Mouse (Mus musculus) small intestine, adult 2 months (tissue): ENCODE data around the gene Fam229a. TPM values are rescaled to one million over a fixed set of nuclear protein-coding genes. Genes with fewer than 3 reads are reported as not detected.
A peak's percentile ranks its signal among the peaks of the same experiment; 100 is the strongest.

ENCODE experiments used
- H3K27ac ChIP-seq: fragments of 200-500 bp; 2 replicates; pipeline ENCODE4 v1.5.1; 2012; ENCODE audit warnings: low read depth, low read length, control low read depth, inconsistent platforms; ENCODE audit not compliant: insufficient read depth
- H3K27me3 ChIP-seq: fragments of 200-500 bp; 2 replicates; pipeline ENCODE4 v1.6.1; 2012; ENCODE audit warnings: mild to moderate bottlenecking, moderate library complexity, low read length, inconsistent platforms; ENCODE audit not compliant: control insufficient read depth, insufficient read depth
- H3K36me3 ChIP-seq: fragments of 200-500 bp; 2 replicates; pipeline ENCODE4 v1.6.1; 2012; ENCODE audit warnings: mild to moderate bottlenecking, low read length, control low read depth, inconsistent platforms; ENCODE audit not compliant: control insufficient read depth, insufficient read depth
- H3K4me1 ChIP-seq: fragments of 200-500 bp; 2 replicates; pipeline ENCODE4 v1.6.1; 2012; ENCODE audit warnings: low read length, inconsistent platforms, mixed read lengths; ENCODE audit not compliant: control insufficient read depth, insufficient read depth, insufficient read length
- H3K4me3 ChIP-seq: fragments of 200-500 bp; 2 replicates; pipeline ENCODE4 v1.5.1; 2012; ENCODE audit warnings: low read depth, mild to moderate bottlenecking, control low read depth, inconsistent platforms, low read length, moderate library complexity
- CTCF ChIP-seq: fragments of 200-500 bp; IDR thresholded peaks from 2 replicates; pipeline ENCODE4 v1.5.1; 2012; ENCODE audit warnings: low read depth, mild to moderate bottlenecking, control low read depth, inconsistent platforms, low read length, moderate library complexity, mixed read lengths; ENCODE audit not compliant: insufficient replicate concordance, insufficient read length; ENCODE audit errors: extremely low read depth
- POLR2A ChIP-seq: fragments of 200-500 bp; IDR thresholded peaks from 2 replicates; pipeline ENCODE4 v1.6.1; 2012; ENCODE audit warnings: low read depth, mild to moderate bottlenecking, control low read depth, inconsistent platforms, low read length, moderate library complexity
- WGBS: fragments of 180-500 bp; shearing (Covaris S2); methylation state at CpG from one replicate; pipeline ENCODE4 v1.1.7; 2018; 5-methylcytosine and 5-hydroxymethylcytosine counted together
- polyA plus RNA-seq: library from polyadenylated mRNA; depleted of rRNA; stranded (reverse); fragments of >200 nt; gene quantifications from 2 replicates; pipeline ENCODE4 v1.2.3, GENCODE M21; 2012

The Fam229a gene
- polyA plus RNA-seq, 1 experiment: not detected

DNA sequence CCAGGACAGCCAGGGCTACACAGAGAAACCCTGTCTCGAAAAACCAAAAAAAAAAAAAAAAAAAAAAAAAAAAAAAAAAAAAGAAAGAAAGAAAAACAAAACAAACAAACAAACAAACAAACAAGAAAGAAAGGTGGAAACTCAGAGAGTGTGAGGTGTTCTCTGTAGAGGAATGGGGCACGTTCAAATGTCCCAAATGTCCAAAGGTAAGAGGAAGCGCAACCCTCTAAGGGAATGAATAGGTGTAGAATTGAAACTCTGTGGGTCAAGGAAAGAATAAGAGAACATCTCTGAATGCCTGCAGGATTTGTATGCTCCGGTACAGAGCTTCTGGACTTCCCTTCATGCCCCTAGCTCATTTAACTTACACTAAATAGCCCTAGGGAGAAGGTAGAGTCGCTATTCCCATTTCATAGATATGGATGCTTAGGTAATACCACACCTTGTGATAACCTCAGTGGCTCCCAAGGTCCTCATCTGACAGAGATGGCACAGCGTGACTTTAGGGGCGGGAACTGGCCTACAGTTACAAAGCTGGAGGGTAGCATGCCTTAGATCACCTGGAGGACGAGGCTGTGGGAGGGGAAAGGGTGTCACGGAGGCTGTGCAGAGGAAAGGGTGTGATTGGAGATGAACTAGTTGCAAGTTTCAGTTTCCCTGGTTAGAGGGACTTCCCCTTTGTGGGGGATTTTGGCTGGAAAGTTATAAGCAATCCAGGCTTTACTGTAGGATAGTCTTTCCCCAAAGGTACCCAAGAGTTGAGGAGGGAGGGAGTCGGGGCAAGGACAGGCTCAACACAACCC, 16.6 kb downstream of the Fam229a start:
- TF ChIP-seq POLR2A (no peak), CTCF (no peak)
- H3K27me3 ChIP-seq: no peaks in the 10 kb centered on the region
- WGBS: 29% methylated on average over 9 of the region's 10 CpGs

GRCm38 (mm10) chr4:129508237-129508515, 17.2 kb downstream of the Fam229a start:
- WGBS: 18% methylated on average over 3 of the region's 3 CpGs
- Histone ChIP-seq H3K27ac (no peak overlapping the region), H3K36me3 (no peaks in the 10 kb centered on the region), H3K4me1 (peaks cover 25% of the 10 kb centered on the region), H3K27me3 (no peaks in the 10 kb centered on the region), H3K4me3 (no peak overlapping the region)
- TF ChIP-seq CTCF (no peak), POLR2A (no peak)

More for the DNA sequence above, 16.6 kb downstream of the Fam229a start:
- peaks cover 31% of the 10 kb centered on the region for H3K4me1 ChIP-seq
- no peaks in the 10 kb centered on the region for H3K36me3 ChIP-seq
- no peak overlapping the region for H3K27ac ChIP-seq
- no peak overlapping the region for H3K4me3 ChIP-seq

DNA sequence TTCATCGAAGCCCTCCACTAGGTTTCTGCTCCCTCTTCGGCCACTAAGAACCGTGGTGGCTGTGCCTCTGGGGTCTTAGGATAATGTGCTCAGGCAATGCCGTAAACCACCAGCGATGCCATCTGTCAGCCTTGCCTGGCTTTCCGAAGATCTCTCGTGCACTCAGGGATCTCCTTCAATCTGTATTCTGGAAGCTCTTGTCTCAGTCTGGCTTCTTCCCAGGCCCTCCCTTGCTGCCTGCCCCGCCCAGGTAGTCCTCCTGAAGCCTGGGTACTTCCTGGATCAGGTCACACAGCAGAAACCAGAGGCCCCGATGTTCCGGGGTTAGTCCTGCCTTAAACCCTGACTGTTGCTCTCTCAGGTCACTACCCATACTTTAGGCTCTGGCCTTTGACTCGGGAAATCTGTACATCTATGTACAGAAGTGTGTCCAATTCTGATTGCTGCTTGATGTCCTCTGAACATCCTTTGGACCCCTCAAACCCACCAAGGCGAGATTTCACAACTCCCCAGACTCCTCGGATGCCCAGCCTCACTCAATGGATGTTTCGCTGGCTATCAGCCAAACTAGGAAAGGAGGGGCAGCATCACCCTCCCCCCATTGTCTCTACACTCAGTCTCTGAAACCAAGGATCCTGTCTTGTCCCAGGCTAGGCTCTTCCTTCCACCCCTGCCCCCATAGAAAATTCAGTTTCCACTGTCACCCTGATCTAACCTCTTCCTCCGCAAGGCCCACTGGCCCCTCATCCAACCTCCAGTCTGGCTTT, 18.0 kb downstream of the Fam229a start:
- peak overlapping the region; percentile 56; the same call in 1 of the 2 replicates for H3K27ac ChIP-seq
- no peak for TF ChIP-seq CTCF
- no peak; the same call in 1 of the 2 replicates for TF ChIP-seq POLR2A
- H3K4me3 ChIP-seq: no peak overlapping the region
- WGBS: 45% methylated on average over 15 of the region's 15 CpGs
- H3K27me3 ChIP-seq: peaks cover 6% of the 10 kb centered on the region
- peaks cover 23% of the 10 kb centered on the region for H3K4me1 ChIP-seq
- H3K36me3 ChIP-seq: no peaks in the 10 kb centered on the region

GRCm38 (mm10) chr4:129509650-129510049, 18.7 kb downstream of the Fam229a start:
- TF ChIP-seq CTCF: no peak
- no peak for TF ChIP-seq POLR2A
- H3K27me3 ChIP-seq: peaks cover 6% of the 10 kb centered on the region
- H3K36me3 ChIP-seq: no peaks in the 10 kb centered on the region
- H3K4me1 ChIP-seq: peaks cover 22% of the 10 kb centered on the region
- WGBS: 86% methylated on average over 3 of the region's 3 CpGs
- no peak overlapping the region for H3K4me3 ChIP-seq
- H3K27ac ChIP-seq: no peak overlapping the region

DNA sequence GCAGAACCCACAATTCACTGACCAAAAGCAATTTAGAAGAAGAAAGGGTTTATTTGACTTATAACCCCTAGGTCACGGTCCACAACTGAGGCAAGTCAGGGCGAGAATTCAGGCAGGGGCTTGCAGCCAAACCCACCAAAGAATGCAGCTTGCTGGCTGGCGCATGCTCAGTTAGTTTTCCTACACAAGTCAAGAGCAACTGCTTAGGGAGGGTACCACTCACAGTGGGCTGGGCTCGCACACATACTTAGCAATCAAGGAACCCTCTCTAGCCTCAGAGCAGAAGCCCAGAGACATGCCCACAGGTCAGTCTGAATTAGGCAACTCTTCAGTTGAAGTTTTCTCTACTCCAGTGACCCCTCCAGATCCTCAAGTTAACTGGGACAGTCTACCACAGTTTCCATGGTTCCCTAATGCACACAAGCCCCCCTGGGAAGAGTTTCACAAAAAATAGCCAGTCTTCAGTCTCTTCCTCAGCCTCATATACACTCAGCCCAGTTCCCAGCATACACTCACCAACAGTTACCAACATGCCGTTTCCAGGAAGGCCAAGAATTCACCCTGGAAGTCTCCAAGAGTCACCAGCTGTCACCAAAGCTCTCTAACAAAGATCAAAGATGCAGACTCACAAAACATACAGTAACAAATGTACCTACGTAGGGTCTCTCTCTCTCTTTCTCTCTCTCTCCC, 19.9 kb downstream of the Fam229a start:
- Histone ChIP-seq H3K27me3 (peaks cover 6% of the 10 kb centered on the region), H3K4me1 (peaks cover 22% of the 10 kb centered on the region), H3K36me3 (peaks cover 1% of the 10 kb centered on the region), H3K4me3 (no peak overlapping the region), H3K27ac (no peak overlapping the region)
- 69% methylated on average over 6 of the region's 6 CpGs for WGBS
- TF ChIP-seq CTCF (no peak), POLR2A (no peak)

GRCm38 (mm10) chr4:129511413-129512096, 20.6 kb downstream of the Fam229a start:
- 51% methylated on average over 6 of the region's 6 CpGs for WGBS
- no peak overlapping the region for H3K27ac ChIP-seq

More at GRCm38 (mm10) chr4:129511413-129512096, 20.6 kb downstream of the Fam229a start:
- Histone ChIP-seq H3K4me3 (no peak overlapping the region), H3K36me3 (peaks cover 4% of the 10 kb centered on the region), H3K4me1 (peaks cover 22% of the 10 kb centered on the region), H3K27me3 (peaks cover 6% of the 10 kb centered on the region)
- no peak for TF ChIP-seq CTCF
- TF ChIP-seq POLR2A: no peak
